Mouse (Mus musculus) liver, embryonic 16.5 days (tissue): ENCODE measurements around the gene Col5a2. TPM values are rescaled to one million over a fixed set of nuclear protein-coding genes. Genes with fewer than 3 reads are reported as not detected.

ENCODE experiments used
- ATAC-seq: fragments of 200-750 bp; cut with Nextera tagmentation; 2 replicates; pipeline ENCODE4 v1.8.0; 2017; ENCODE audit warnings: low read depth, mild to moderate bottlenecking, moderate number of reproducible peaks, moderate library complexity
- H3K27ac ChIP-seq: fragments of 300-500 bp; sonication (generic); 2 replicates; pipeline ENCODE4 v1.5.1; 2014; ENCODE audit warnings: mild to moderate bottlenecking, low read length
- H3K27me3 ChIP-seq: fragments of 300-500 bp; sonication (generic); 2 replicates; pipeline ENCODE4 v1.6.1; 2014; ENCODE audit warnings: low read depth, low read length, mixed read lengths; ENCODE audit not compliant: control insufficient read depth, insufficient read depth
- H3K36me3 ChIP-seq: fragments of 300-500 bp; sonication (generic); 2 replicates; pipeline ENCODE4 v1.6.1; 2014; ENCODE audit warnings: mild to moderate bottlenecking; ENCODE audit not compliant: control insufficient read depth, insufficient read depth
- H3K4me1 ChIP-seq: fragments of 300-500 bp; sonication (generic); 2 replicates; pipeline ENCODE4 v1.6.1; 2014; ENCODE audit warnings: low read depth, low read length, mixed read lengths; ENCODE audit not compliant: control insufficient read depth
- H3K4me2 ChIP-seq: fragments of 300-500 bp; sonication (generic); 2 replicates; pipeline ENCODE4 v1.6.1; 2014; ENCODE audit warnings: low read depth, low read length, mixed read lengths
- H3K4me3 ChIP-seq: fragments of 300-500 bp; sonication (generic); 2 replicates; pipeline ENCODE4 v1.5.1; 2014; ENCODE audit warnings: low read depth, mild to moderate bottlenecking, low read length
- H3K9ac ChIP-seq: fragments of 300-500 bp; sonication (generic); 2 replicates; pipeline ENCODE4 v1.6.1; 2014; ENCODE audit warnings: low read depth, low read length
- H3K9me3 ChIP-seq: fragments of 300-500 bp; sonication (generic); replicated peaks from 2 replicates; pipeline ENCODE4 v1.6.1; 2016; ENCODE audit warnings: low read length; ENCODE audit not compliant: control insufficient read depth
- WGBS: fragments of 180-500 bp; shearing (Covaris S2); extraction: QIAGEN DNeasy Blood & Tissue Kit; methylation state at CpG from one replicate; pipeline ENCODE4 v1.1.7; 2014; ENCODE audit not compliant: insufficient replicate concordance; 5-methylcytosine and 5-hydroxymethylcytosine counted together
- polyA plus RNA-seq: library from polyadenylated mRNA; unstranded; fragments of >200 nt; fragmentation: Nextera tagmentation; extraction: Ambion mirVana; gene quantifications from 2 replicates; pipeline ENCODE4 v1.2.1, GENCODE M21; 2015

Col5a2 gene
- polyA plus RNA-seq, 1 experiment from 2014 or later: 6.9 TPM

DNA sequence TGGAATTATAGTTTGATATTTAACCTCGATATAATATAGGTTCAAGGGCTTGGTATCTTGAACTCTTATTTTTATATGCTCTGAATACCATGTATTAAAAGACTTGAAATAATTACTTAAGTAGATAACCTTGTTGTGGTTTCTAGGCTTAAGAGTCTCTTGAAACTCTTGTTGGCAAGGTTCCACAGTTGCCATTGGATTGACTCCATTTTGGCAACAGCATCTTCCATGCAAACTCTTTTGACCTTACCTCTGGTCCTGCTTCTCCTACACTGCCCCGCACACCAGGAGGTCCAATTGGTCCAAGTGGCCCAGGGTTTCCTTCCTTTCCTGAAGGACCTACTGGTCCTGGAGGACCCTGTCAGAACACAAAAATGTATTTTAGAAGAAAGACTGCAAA lies 121.2 kb downstream of the Col5a2 start:
- no peak for ATAC-seq
- H3K4me1 ChIP-seq: no peaks in the 10 kb centered on the region
- 64% methylated on average over 2 of the region's 2 CpGs for WGBS

DNA sequence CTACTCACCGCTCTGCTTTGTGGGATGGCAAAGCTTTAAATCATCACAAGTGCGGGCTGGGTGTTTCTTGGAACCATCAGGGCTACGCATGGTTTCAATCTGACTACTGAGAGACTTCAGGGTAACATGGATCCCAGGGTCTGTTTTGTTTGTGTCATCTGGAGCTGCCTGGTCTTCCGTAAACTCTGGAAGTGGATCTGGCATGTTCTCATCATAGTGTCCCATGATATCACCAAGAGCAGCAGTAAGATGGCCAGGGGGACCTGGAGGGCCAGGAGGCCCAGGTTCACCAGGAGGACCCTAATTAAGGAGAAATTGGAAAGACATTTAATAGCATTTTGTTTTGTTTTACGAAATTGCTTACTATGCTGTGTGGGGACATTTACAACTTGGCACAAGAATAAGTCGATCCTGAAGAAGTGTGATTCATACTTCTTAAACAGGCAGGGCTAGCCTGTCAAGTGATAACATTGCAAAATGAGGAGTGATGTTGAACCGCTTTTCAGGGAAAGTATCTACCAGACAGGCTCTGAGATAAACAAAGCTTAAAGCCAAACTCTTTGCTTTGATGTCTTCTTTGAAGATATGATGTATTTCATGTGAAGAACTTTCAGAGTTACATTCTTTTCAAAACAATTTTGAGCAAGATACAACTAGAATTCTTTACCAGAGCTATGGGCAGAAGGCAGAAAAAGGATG lies 122.9 kb downstream of the Col5a2 start:
- ATAC-seq: no peak
- 56% methylated on average over 7 of the region's 7 CpGs for WGBS
- H3K4me1 ChIP-seq: no peaks in the 10 kb centered on the region
- H3K9me3 ChIP-seq: no peaks in the 10 kb centered on the region
- H3K27ac ChIP-seq: no peak overlapping the region
- no peak overlapping the region for H3K9ac ChIP-seq
- no peak overlapping the region for H3K4me2 ChIP-seq
- no peaks in the 10 kb centered on the region for H3K36me3 ChIP-seq
- no peaks in the 10 kb centered on the region for H3K27me3 ChIP-seq
- H3K4me3 ChIP-seq: no peak overlapping the region

More for the DNA sequence above, 121.2 kb downstream of the Col5a2 start:
- Histone ChIP-seq H3K27me3 (no peaks in the 10 kb centered on the region), H3K36me3 (no peaks in the 10 kb centered on the region), H3K4me2 (no peak overlapping the region), H3K9me3 (no peaks in the 10 kb centered on the region), H3K27ac (no peak overlapping the region), H3K4me3 (no peak overlapping the region), H3K9ac (no peak overlapping the region)

GRCm38 (mm10) chr1:45365427-45365826 lies 137.7 kb downstream of the Col5a2 start:
- no peaks in the 10 kb centered on the region for H3K9me3 ChIP-seq
- 32% methylated on average over 1 of the region's 1 CpGs for WGBS
- no peaks in the 10 kb centered on the region for H3K27me3 ChIP-seq
- H3K9ac ChIP-seq: no peak overlapping the region
- H3K4me3 ChIP-seq: no peak overlapping the region
- no peaks in the 10 kb centered on the region for H3K36me3 ChIP-seq
- no peak overlapping the region for H3K27ac ChIP-seq
- no peak for ATAC-seq
- H3K4me2 ChIP-seq: no peak overlapping the region
- H3K4me1 ChIP-seq: no peaks in the 10 kb centered on the region

GRCm38 (mm10) chr1:45363274-45363673 lies 139.8 kb downstream of the Col5a2 start:
- Histone ChIP-seq H3K4me1 (no peaks in the 10 kb centered on the region), H3K36me3 (no peaks in the 10 kb centered on the region), H3K27me3 (no peaks in the 10 kb centered on the region), H3K4me3 (no peak overlapping the region), H3K4me2 (no peak overlapping the region), H3K9ac (no peak overlapping the region), H3K9me3 (no peaks in the 10 kb centered on the region), H3K27ac (no peak overlapping the region)
- 68% methylated on average over 2 of the region's 2 CpGs for WGBS
- ATAC-seq: no peak

DNA sequence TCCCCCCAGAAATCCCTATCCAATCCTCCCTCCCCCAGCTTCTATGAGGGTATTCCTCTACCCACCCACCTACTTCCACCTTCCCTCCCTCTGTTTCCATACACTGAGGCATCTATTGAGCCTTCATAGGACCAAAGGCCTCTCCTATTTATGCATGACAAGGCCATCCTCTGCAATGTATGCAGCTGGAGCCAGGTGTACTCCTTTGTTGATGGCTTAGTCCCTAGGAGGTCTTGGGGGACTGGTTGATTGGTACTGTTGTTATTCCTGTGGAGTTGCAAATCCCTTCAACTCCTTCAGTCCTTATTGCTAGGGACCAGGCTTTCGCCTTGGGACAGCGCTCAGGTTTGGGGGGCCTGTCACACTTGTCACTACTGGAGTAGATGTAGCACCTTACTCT lies 143.4 kb downstream of the Col5a2 start:
- ATAC-seq: no peak
- 71% methylated on average over 2 of the region's 2 CpGs for WGBS
- Histone ChIP-seq H3K27me3 (no peaks in the 10 kb centered on the region), H3K27ac (no peak overlapping the region), H3K9ac (no peak overlapping the region), H3K9me3 (no peaks in the 10 kb centered on the region), H3K4me1 (no peaks in the 10 kb centered on the region), H3K36me3 (no peaks in the 10 kb centered on the region), H3K4me2 (no peak overlapping the region), H3K4me3 (no peak overlapping the region)

DNA sequence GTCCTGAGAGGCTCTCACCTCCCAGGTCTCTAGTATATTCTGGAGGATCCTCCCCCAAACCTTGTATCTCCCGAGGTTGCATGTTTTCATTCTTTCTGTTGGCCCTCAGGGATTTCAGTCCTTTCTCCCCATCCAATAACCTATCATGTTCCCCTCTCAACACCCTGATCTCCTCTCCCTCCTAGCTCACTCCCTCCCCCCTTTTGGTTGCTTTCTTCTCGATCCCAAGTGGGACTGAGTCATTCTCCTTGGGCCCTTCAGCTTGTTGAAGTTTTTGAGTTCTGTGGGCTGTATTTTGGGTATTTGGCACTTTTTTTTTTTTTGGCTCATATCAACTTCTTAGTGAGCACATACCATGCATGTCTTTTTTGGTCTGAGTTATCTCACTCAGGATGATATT lies 143.9 kb downstream of the Col5a2 start:
- no peaks in the 10 kb centered on the region for H3K27me3 ChIP-seq
- no peaks in the 10 kb centered on the region for H3K4me1 ChIP-seq
- ATAC-seq: no peak
- H3K9ac ChIP-seq: no peak overlapping the region
- no peak overlapping the region for H3K27ac ChIP-seq
- no peaks in the 10 kb centered on the region for H3K9me3 ChIP-seq
- H3K36me3 ChIP-seq: no peaks in the 10 kb centered on the region
- no peak overlapping the region for H3K4me2 ChIP-seq
- WGBS: 33% methylated on average over 2 of the region's 2 CpGs
- no peak overlapping the region for H3K4me3 ChIP-seq

GRCm38 (mm10) chr1:45358020-45358419 lies 145.1 kb downstream of the Col5a2 start:
- Histone ChIP-seq H3K9ac (no peak overlapping the region), H3K4me1 (no peaks in the 10 kb centered on the region), H3K4me3 (no peak overlapping the region), H3K4me2 (no peak overlapping the region), H3K27me3 (no peaks in the 10 kb centered on the region), H3K36me3 (no peaks in the 10 kb centered on the region), H3K9me3 (no peaks in the 10 kb centered on the region), H3K27ac (no peak overlapping the region)
- ATAC-seq: no peak
- WGBS: 62% methylated on average over 1 of the region's 1 CpGs

- no peaks in the 10 kb centered on the region for H3K9me3 ChIP-seq
- no peak overlapping the region for H3K9ac ChIP-seq
- no peaks in the 10 kb centered on the region for H3K4me1 ChIP-seq
- H3K4me2 ChIP-seq: no peak overlapping the region
- no peaks in the 10 kb centered on the region for H3K36me3 ChIP-seq
- no peaks in the 10 kb centered on the region for H3K27me3 ChIP-seq
- H3K27ac ChIP-seq: no peak overlapping the region
- no peak overlapping the region for H3K4me3 ChIP-seq
- ATAC-seq: no peak
- 46% methylated on average over 4 of the region's 4 CpGs for WGBS
Measured at GRCm38 (mm10) chr1:45355944-45356343, 147.1 kb downstream of the Col5a2 start.

DNA sequence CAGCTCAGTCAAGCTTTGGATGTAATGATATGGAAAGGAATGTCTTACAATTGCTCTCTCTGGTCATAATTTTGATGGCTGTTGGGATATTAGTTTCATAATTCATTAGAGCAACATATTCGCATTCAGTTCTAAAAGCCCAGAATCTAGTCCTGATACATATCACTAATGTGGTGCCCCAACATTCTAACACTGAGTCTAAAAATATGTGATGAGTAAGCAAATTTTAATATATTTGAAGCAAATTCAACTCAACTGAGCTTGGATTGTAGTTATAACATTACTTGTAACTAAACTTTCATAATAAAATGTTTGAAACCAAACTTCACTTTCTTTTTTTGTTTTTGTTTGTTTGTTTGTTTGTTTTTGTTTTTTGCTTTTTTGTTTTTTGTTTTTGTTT lies 173.9 kb downstream of the Col5a2 start:
- WGBS: 78% methylated on average over 1 of the region's 1 CpGs
- no peak for ATAC-seq

More for the DNA sequence above, 173.9 kb downstream of the Col5a2 start:
- H3K9ac ChIP-seq: no peak overlapping the region
- no peaks in the 10 kb centered on the region for H3K9me3 ChIP-seq
- H3K4me1 ChIP-seq: no peaks in the 10 kb centered on the region
- H3K4me3 ChIP-seq: no peak overlapping the region
- H3K4me2 ChIP-seq: no peak overlapping the region
- no peaks in the 10 kb centered on the region for H3K27me3 ChIP-seq
- no peaks in the 10 kb centered on the region for H3K36me3 ChIP-seq
- H3K27ac ChIP-seq: no peak overlapping the region
